Mouse (Mus musculus) forebrain, postnatal 0 days (tissue): ENCODE results near the gene Sptbn2. TPM values are rescaled to one million over a fixed set of nuclear protein-coding genes. Genes with fewer than 3 reads are reported as not detected.

Source experiments
- ATAC-seq: fragments of 200-750 bp; cut with Nextera tagmentation; 2 replicates; pipeline ENCODE4 v1.8.0; 2017; ENCODE audit warnings: mild to moderate bottlenecking, moderate library complexity
- DNase-seq: peaks from one replicate; pipeline ENCODE4 v3.0.0-alpha.2; 2015
- H3K27ac ChIP-seq: fragments of 300-500 bp; sonication (generic); 2 replicates; pipeline ENCODE4 v1.5.1; 2014; ENCODE audit warnings: low read depth, mild to moderate bottlenecking, antibody characterized with exemption, low read length, moderate library complexity, mixed read lengths
- H3K27me3 ChIP-seq: fragments of 300-500 bp; sonication (generic); 2 replicates; pipeline ENCODE4 v1.6.1; 2014; ENCODE audit warnings: mild to moderate bottlenecking, low read length, mixed read lengths; ENCODE audit not compliant: insufficient read depth
- H3K36me3 ChIP-seq: fragments of 300-500 bp; sonication (generic); 2 replicates; pipeline ENCODE4 v1.6.1; 2014; ENCODE audit warnings: mild to moderate bottlenecking, moderate library complexity; ENCODE audit not compliant: insufficient read depth
- H3K4me1 ChIP-seq: fragments of 300-500 bp; sonication (generic); 2 replicates; pipeline ENCODE4 v1.6.1; 2014; ENCODE audit warnings: antibody characterized with exemption; ENCODE audit not compliant: insufficient read depth
- H3K4me2 ChIP-seq: fragments of 300-500 bp; sonication (generic); 2 replicates; pipeline ENCODE4 v1.6.1; 2014; ENCODE audit warnings: low read depth, mild to moderate bottlenecking, moderate library complexity
- H3K4me3 ChIP-seq: fragments of 300-500 bp; sonication (generic); 2 replicates; pipeline ENCODE4 v1.5.1; 2014; ENCODE audit warnings: low read depth, low read length, mixed read lengths
- H3K9ac ChIP-seq: fragments of 300-500 bp; sonication (generic); 2 replicates; pipeline ENCODE4 v1.6.1; 2014; ENCODE audit warnings: mild to moderate bottlenecking
- H3K9me3 ChIP-seq: fragments of 300-500 bp; sonication (generic); 2 replicates; pipeline ENCODE4 v1.6.1; 2016; ENCODE audit warnings: low read length
- CTCF ChIP-seq: sonication (generic); IDR thresholded peaks from 2 replicates; pipeline ENCODE4 v1.5.1; 2016; ENCODE audit warnings: antibody characterized with exemption, control low read depth, low read depth
- WGBS: fragments of 180-500 bp; shearing (Covaris S2); extraction: QIAGEN DNeasy Blood & Tissue Kit; methylation state at CpG from one replicate; pipeline ENCODE4 v1.1.7; 2014; 5-methylcytosine and 5-hydroxymethylcytosine counted together
- polyA plus RNA-seq: library from polyadenylated mRNA; unstranded; fragments of >200 nt; fragmentation: Nextera tagmentation; extraction: Ambion mirVana; gene quantifications from 2 replicates; pipeline ENCODE4 v1.2.1, GENCODE M21; 2015
- total RNA-seq: library from RNA; depleted of rRNA; stranded (reverse); fragments of >200 nt; gene quantifications from 2 replicates; pipeline ENCODE4 v1.2.3, GENCODE M21; 2014

Gene Sptbn2
- total and polyA plus RNA-seq, 2 experiments from 2014 or later = 25.4 to 169 TPM

- Histone ChIP-seq H3K9me3 (no peaks in the 10 kb centered on the region), H3K27me3 (no peaks in the 10 kb centered on the region), H3K36me3 (peaks cover 88% of the 10 kb centered on the region), H3K4me2 (no peak overlapping the region), H3K4me3 (no peak overlapping the region), H3K27ac (no peak overlapping the region), H3K4me1 (no peaks in the 10 kb centered on the region), H3K9ac (no peak overlapping the region)
- DNase-seq (no peak), ATAC-seq (peak; percentile 50; the same call in 1 of the 2 replicates)
- 87% methylated on average over 10 of the region's 10 CpGs for WGBS
- TF ChIP-seq CTCF = no peak
Observed at GRCm38 (mm10) chr19:4741482-4741881, 30.5 kb downstream of the Sptbn2 start.

- H3K27me3 ChIP-seq = no peaks in the 10 kb centered on the region
- H3K4me3 ChIP-seq = no peak overlapping the region
- no peaks in the 10 kb centered on the region for H3K4me1 ChIP-seq
- H3K4me2 ChIP-seq = no peak overlapping the region
- DNase-seq (no peak), ATAC-seq (no peak)
- H3K9ac ChIP-seq = no peak overlapping the region
- 92% methylated on average over 6 of the region's 6 CpGs for WGBS
- no peak overlapping the region for H3K27ac ChIP-seq
- TF ChIP-seq CTCF = no peak
- H3K9me3 ChIP-seq = no peaks in the 10 kb centered on the region
- peaks cover 89% of the 10 kb centered on the region for H3K36me3 ChIP-seq
Observed at GRCm38 (mm10) chr19:4742229-4742628, 31.3 kb downstream of the Sptbn2 start.

GRCm38 (mm10) chr19:4743524-4743923, 32.6 kb downstream of the Sptbn2 start:
- no peaks in the 10 kb centered on the region for H3K9me3 ChIP-seq
- H3K9ac ChIP-seq = no peak overlapping the region
- 36% methylated on average over 5 of the region's 5 CpGs for WGBS
- no peaks in the 10 kb centered on the region for H3K4me1 ChIP-seq
- peaks cover 88% of the 10 kb centered on the region for H3K36me3 ChIP-seq
- H3K27ac ChIP-seq = no peak overlapping the region
- DNase-seq = peak; percentile 68
- no peak overlapping the region for H3K4me3 ChIP-seq
- no peak overlapping the region for H3K4me2 ChIP-seq
- no peak for ATAC-seq
- H3K27me3 ChIP-seq = no peaks in the 10 kb centered on the region
- peak; percentile 68 for TF ChIP-seq CTCF

- H3K9me3 ChIP-seq = no peaks in the 10 kb centered on the region
- 83% methylated on average over 14 of the region's 14 CpGs for WGBS
- H3K27me3 ChIP-seq = no peaks in the 10 kb centered on the region
- H3K36me3 ChIP-seq = peaks cover 91% of the 10 kb centered on the region
- H3K4me2 ChIP-seq = no peak overlapping the region
- H3K4me3 ChIP-seq = no peak overlapping the region
- TF ChIP-seq CTCF = no peak
- ATAC-seq (no peak), DNase-seq (no peak)
- no peaks in the 10 kb centered on the region for H3K4me1 ChIP-seq
- no peak overlapping the region for H3K9ac ChIP-seq
- H3K27ac ChIP-seq = no peak overlapping the region
Observed at GRCm38 (mm10) chr19:4744026-4744425, 33.1 kb downstream of the Sptbn2 start.

GRCm38 (mm10) chr19:4745057-4745456, 34.1 kb downstream of the Sptbn2 start:
- no peak overlapping the region for H3K27ac ChIP-seq
- peaks cover 91% of the 10 kb centered on the region for H3K36me3 ChIP-seq
- no peak overlapping the region for H3K4me2 ChIP-seq
- no peak for DNase-seq
- WGBS = 47% methylated on average over 9 of the region's 9 CpGs
- no peak for ATAC-seq
- H3K4me1 ChIP-seq = no peaks in the 10 kb centered on the region
- H3K9ac ChIP-seq = no peak overlapping the region
- H3K4me3 ChIP-seq = no peak overlapping the region
- H3K9me3 ChIP-seq = no peaks in the 10 kb centered on the region
- no peak for TF ChIP-seq CTCF
- no peaks in the 10 kb centered on the region for H3K27me3 ChIP-seq

- DNase-seq (no peak), ATAC-seq (no peak)
- no peak overlapping the region for H3K9ac ChIP-seq
- no peaks in the 10 kb centered on the region for H3K4me1 ChIP-seq
- H3K4me2 ChIP-seq = no peak overlapping the region
- WGBS = 93% methylated on average over 10 of the region's 10 CpGs
- no peaks in the 10 kb centered on the region for H3K9me3 ChIP-seq
- no peak overlapping the region for H3K27ac ChIP-seq
- H3K4me3 ChIP-seq = no peak overlapping the region
- H3K27me3 ChIP-seq = no peaks in the 10 kb centered on the region
- no peak for TF ChIP-seq CTCF
- peaks cover 91% of the 10 kb centered on the region for H3K36me3 ChIP-seq
Observed at GRCm38 (mm10) chr19:4745681-4746080, 34.7 kb downstream of the Sptbn2 start.

- no peaks in the 10 kb centered on the region for H3K4me1 ChIP-seq
- H3K9me3 ChIP-seq = no peaks in the 10 kb centered on the region
- H3K27me3 ChIP-seq = no peaks in the 10 kb centered on the region
- no peak overlapping the region for H3K4me3 ChIP-seq
- DNase-seq = no peak
- no peak for TF ChIP-seq CTCF
- no peak overlapping the region for H3K27ac ChIP-seq
- no peak overlapping the region for H3K9ac ChIP-seq
- H3K36me3 ChIP-seq = peaks cover 90% of the 10 kb centered on the region
- ATAC-seq = no peak
- H3K4me2 ChIP-seq = no peak overlapping the region
- WGBS = 81% methylated on average over 14 of the region's 14 CpGs
Observed at GRCm38 (mm10) chr19:4746611-4747010, 35.6 kb downstream of the Sptbn2 start.
